Mouse (Mus musculus): Measurements from ENCODE around the gene Ccnjl.

Gene Ccnjl

DNA sequence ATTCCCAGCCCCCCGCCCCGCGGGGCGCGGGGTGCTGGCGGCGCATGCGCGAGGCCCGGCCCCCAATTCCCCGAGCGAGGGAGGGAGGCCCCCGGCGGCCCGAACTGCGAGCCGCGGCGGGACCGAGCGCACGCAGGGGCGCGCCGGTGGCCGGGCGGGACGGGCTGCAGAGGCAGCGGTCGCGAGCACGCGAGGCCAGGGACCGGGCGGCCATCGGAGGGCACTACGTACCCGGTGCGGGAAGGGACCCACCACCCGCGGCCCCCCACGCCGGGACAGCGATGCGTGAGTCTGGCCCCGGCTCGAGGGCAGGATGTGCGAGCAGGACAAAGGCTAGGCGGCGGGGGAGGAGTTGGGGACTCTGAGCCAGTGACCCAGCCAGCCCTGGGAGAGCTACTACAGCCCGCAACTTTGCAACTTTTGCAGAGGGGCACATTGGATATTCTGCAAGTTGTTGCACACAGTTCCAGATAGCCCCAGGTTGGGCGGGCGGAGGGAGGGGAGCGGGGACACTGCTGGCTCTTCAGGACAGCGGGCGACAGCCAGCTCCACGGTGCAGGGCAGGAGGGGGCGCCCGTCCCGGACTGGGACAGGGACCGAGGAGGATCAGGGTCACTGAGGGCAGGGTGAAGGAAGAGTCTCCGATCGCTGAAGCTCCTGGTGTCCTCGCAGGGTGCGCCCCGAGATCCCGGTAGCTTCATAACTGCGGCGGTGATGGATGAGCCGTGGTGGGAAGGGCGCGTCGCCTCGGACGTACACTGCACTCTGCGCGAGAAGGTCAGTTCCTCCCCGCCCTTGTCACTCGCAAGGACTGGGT is at the start of gene Ccnjl:
Gene Ccnjl, plus strand, starts transcription at position 102 of the 817 bp plus-strand sequence.
- peak; percentile 90 for DNase-seq (ENCODE audit: inconsistent ontology term)

DNA sequence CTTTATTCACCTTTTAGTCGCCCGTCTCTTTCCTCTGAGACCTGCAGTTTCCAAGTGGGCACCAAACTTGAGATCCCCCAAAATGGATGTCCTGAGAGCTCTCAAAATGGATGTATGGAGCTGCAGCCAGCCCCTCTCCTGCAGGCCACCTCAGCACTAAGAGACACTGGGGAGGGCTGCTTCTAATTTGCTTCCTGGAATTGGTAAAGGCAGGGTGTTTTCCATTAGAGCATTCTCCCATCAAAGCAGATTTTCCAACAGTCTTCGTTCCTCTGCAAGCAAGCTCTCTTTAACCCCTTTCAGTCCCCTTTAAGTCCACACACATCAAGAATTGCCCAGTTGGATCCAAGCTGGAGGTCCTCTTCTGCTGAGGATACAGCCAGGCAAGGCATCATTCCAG is 49.2 kb upstream of the Ccnjl start:
- DNase-seq (ENCODE audit: inconsistent ontology term), result no peak

DNA sequence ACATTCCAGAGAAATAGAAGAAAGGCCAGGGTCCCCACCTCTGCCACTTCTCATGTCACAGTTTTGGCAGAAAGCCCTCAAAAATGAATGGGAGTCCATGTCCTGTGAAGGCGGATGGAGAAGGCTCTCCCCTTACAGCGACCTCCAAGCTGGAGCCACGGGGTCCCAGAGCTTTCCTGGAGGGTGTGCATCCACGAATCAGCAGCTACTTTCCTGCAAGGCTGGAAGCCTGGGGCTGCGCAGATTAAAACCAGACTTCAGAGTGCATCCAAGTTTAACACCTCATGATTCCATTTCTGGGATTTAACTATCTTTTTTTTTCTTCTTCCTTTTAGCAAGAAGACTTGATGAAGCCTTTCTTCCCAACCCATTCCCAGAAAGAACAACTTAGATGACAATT is 48.0 kb upstream of the Ccnjl start:
- DNase-seq (ENCODE audit: inconsistent ontology term), result no peak

DNA sequence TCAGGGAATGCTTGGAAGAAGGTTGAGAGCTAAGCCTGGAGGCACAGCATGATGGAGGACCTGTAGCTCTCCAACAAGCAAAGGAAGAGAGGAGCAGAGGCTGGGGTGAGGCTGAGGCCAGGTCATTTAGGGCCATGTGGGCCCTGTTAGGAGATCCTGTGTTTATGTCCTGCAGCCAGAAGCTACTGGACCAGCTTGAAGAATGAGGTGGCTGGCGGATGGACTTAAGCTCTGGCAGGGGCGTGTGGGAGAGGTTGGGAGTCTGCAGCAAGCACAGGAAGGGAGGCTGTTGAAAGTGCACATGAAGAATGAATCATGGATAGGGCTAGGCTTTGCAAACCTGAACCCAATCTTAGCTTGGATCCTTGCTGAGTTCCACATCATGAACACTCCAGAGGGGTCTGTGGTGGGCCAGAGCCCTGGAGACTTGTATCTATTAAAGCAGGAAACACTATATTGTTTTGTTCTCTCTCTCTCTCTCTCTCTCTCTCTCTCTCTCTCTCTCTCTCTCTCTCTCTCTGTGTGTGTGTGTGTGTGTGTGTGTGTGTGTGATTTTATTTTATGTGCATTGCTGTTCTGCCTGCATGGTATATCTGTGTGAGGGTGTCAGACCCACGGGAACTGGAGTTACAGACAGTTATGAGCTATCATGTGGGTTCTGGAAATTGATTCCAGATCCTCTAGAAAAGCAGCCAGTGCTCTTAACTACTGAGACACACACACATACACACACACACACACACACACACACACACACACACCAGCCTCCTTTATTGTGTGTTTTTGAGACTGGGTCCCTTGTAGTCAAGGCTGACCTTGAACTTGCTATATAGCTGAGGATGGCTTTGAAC is 46.7 kb upstream of the Ccnjl start:
- DNase-seq (ENCODE audit: inconsistent ontology term), result no peak

DNA sequence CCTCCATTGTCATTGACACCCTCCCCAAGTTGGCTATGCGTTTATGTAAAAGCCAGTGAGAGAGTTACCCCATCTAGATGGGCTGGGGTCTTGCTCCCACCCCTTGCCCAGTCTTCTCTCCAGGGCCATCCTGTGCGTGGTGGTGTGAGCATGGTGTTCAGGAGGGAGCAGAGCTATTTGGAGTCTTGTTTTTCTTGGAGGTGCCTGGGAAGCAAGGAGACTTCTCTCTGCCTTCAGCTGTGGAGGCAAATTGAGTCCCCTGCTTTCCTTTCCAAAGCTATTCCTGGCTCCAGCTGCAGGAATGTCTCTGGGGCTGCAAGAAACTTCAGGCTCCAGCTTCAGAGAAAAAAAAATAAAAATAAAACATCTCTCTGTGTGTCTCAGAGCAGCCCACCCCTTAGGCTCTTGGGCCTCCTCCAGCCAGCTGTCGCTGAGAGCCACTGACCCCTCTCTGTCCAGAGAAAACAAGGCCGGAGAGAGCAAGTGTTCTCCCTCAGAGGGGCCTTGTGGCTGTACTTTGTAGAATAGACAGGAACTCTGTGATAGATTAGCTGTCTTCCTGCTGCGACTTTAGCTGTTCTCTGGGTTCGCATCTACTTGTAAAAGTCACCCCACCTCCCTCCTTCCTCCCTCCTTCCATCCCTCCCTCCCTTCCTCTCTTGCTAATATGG is 45.3 kb upstream of the Ccnjl start:
- DNase-seq (ENCODE audit: inconsistent ontology term), result no peak

DNA sequence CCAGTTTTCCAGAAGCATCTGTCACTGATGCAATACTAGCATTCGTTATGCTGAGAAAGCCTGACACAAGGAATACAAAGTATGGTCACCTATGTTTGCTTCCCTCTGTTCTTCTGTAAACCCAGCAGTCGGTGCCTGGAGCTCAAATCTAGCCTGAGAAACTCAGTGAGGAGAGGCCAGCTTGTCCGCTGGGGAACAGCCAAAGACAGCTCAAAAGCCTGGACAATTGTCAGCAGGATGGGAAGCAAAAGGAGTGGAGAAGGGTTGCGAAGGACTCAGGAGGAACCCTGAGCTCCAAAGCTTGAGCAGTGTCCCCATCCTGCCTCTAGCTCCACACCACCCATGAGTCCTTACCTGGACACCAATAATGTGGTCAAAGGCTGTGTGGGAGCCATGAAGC is 44.5 kb upstream of the Ccnjl start:
- DNase-seq (ENCODE audit: inconsistent ontology term), result no peak

DNA sequence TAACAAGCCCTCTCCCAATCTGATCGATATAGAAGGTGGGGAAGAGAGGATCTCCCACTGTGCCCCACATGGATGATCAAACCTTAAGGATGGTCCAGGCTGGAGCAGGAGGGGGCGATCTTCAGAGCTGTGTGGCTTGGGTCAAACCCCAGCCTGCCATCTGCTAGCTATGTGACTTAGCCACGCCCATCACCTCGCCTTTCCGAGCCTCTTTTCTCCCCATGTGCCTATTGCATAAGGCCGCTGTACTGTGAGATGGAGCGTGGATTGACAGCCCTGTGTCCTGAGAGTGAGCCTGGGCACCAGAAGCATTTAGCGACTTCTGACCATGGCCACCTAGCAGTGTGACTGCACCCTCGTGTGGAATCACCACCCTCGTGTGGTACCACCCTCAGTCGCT is 43.9 kb upstream of the Ccnjl start:
- DNase-seq (ENCODE audit: inconsistent ontology term), result no peak

DNA sequence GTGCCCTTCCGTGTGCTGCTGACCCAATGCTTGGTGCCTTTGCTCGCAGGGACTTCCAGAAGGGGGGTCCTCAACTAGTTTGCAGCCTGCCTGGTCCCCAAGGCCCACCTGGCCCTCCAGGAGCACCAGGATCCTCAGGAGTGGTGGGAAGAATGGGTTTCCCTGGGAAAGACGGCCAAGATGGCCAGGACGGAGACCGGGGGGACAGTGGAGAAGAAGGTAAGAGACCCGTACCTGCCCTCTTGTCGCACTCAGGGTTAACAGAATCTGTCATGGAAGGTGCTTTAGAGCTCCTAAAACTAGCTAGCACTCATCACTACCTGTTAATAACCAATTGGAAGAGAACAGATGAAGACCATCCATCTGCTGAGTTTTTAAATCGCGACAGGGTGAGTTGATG is 42.7 kb upstream of the Ccnjl start:
- no peak for DNase-seq (ENCODE audit: inconsistent ontology term)

DNA sequence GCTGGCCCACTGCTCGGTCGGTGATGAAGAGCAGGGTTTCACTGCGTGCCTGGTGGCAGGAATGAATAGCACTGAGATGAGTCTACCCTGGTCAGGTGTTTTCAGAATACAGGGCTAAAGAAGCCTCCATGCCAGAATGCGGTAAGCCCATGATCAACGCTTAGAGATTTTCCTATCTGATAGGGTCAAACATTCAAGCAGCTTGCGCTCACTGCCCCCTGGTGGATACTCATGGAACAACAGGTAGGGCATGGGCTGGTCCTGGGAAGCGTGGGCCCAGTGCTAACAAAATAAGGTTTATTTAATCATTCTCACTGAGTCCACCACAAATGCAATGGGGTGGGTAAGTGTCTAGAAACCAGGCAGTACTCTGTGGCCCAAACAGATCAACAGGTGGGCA is 35.9 kb upstream of the Ccnjl start:
- DNase-seq (ENCODE audit: inconsistent ontology term), result peak; percentile 49

DNA sequence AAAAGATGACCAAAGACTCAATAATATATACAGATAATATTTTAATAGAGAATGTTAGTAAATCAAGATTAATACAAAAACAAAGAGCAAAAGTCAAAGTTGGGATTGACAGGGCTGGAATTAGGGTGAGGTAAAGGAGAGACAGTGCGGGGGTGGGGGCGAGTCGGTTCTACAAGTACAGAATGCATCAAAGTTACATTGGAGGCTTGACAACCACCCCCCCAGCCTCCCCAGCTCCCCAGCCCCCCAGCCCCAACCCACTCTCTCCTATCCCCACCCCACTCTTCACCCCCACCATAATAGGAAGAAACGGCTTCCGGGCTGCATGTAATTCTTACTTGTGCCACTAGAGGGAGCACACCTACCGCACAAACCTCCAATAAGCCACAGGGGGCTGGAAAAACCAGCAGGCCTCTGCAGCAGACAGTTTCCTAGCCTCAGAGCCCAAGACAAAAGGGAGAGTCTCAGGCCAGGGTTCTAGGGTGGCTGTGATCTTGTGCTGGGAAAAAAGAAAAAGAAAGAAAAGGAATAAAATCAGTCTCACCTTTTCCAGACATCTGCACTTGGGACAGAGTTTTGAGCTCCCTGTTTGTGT is 34.7 kb upstream of the Ccnjl start:
- DNase-seq (ENCODE audit: inconsistent ontology term), result peak; percentile 62

DNA sequence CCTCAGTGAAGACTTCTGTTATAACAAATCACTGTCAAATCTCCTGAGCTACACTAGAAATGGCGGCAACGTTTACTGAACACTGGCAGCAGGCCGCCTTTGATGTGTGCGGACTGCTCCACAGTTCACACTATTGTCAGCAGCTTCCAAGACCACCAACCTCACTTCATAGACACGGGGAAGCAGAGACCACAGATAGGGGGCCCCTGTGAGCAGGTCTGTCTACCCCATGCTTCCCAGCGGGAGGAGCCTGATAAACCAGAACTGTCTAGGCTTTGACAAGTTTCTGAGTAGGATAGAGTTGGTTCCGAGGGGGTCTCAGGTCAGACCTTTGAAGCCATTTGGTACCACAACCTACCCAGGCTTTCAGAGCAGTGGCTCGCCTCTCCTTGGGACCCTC is 33.5 kb upstream of the Ccnjl start:
- no peak for DNase-seq (ENCODE audit: inconsistent ontology term)

DNA sequence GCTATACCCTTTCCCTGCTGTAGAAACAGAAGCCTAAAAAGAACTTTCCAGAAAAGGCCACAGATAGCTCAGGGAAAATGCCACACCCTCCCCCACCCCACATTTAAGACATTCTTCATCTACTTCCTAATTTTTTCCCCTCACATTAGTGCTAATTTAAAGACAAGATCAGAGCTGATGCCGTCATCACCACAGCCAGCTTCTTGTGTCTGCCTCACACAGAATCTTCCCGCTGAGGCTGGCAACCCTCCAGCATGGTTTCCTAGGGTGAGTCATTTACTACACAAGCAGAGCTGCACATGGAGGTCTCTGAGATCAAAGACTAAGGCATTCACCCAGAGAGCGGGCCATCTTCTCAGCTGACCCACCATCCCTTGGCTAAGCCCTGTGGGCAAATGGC is 33.1 kb upstream of the Ccnjl start:
- DNase-seq (ENCODE audit: inconsistent ontology term), result peak; percentile 95

DNA sequence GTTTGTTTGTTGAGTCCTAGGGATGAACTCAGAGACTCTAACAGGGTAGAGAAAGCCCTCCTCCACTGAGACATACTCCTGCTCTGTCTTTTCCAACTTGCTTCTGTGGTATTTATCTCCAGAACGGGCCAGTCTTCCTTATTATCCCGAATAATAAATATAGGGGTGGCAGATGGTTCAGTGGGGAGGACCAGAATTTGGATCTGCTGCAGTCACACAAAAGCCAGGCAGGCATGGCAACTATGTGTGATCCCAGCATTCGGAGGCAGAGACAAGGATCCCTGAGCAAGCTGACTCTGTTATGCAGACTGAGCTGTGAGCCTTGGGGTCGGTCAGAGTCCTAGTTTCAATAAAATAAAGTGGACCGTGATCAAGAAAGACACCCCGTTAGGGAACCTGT is 27.3 kb upstream of the Ccnjl start:
- DNase-seq (ENCODE audit: inconsistent ontology term), result no peak

DNA sequence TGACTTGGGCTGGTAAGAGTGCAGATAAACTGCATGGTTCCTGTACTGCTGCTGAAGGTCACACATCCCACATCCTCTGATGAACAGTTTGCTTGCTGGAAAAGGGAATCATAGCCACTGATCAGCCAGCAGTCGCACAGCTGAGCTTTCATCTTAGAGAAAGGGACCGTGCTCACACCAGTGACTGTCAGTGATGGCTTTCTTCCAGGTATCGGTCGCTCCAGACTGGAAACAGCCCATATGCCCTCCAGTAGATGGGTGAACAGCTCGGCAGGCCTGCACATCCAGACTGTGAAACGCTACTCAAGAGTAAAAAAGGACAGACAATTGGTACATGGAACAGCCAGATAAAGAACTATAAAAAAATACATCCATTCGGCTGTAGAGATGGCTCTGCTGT is 23.4 kb upstream of the Ccnjl start:
- DNase-seq (ENCODE audit: inconsistent ontology term), result no peak

DNA sequence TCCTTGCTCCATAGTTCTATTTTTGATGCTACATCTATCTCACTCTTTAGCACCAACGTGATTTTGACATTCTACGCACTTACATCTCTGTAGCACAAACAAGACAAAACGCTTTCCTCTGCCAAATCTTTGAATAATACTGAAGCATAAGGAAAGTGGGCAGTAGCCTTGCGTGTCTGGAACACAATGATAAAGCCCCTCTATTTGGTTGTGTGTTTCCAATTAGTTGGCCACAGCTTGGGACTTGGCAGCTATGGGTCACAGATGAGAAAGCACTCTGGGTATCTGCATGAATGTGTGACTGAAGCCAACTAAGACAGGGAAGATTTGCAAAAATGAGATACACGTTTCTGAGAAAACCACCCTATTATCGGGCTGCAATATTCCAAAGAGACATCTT is 20.6 kb upstream of the Ccnjl start:
- no peak for DNase-seq (ENCODE audit: inconsistent ontology term)

DNA sequence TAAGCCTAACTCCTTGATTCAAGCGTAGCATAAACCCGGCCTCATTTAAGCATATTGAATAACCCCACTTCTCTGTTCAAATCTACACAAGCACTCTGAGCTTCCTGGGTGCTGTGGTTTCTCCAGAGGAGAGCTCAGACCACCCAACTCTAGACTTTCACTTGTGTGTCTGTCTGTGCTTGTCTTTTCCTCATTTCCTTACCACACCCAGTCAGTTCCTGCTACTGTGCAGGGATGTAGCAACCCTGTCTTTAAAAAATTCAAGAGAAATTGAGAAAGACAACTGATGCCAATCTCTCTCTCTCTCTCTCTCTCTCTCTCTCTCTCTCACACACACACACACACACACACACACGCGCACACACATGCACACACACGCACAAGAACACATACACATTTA is 18.7 kb upstream of the Ccnjl start:
- no peak for DNase-seq (ENCODE audit: inconsistent ontology term)

DNA sequence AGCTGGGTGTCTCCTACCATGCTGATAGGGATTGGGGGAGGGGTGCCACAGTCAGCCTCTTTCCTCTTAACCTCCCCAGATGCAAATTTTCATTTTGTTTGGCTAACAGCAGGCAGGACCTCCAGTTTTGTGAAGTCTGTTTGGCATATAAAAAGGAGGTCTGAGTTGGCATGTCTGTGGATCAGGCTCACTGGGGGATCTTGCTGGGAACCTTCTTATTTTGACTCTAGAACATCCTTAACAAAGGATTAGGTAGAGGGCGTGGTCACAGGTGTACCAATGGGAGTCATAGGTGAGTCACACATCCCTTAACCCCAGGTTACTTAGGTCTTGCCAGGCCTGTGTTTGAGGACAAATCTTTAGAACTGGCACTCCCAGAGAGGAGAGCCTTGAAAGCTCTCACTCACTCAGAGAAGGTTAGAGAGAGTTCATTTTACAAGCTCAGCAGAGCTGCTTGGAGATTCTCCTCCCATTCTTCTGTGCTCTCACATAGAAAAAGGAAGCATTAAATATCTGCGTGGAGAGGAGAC is 15.9 kb upstream of the Ccnjl start:
- no peak for DNase-seq (ENCODE audit: inconsistent ontology term)

DNA sequence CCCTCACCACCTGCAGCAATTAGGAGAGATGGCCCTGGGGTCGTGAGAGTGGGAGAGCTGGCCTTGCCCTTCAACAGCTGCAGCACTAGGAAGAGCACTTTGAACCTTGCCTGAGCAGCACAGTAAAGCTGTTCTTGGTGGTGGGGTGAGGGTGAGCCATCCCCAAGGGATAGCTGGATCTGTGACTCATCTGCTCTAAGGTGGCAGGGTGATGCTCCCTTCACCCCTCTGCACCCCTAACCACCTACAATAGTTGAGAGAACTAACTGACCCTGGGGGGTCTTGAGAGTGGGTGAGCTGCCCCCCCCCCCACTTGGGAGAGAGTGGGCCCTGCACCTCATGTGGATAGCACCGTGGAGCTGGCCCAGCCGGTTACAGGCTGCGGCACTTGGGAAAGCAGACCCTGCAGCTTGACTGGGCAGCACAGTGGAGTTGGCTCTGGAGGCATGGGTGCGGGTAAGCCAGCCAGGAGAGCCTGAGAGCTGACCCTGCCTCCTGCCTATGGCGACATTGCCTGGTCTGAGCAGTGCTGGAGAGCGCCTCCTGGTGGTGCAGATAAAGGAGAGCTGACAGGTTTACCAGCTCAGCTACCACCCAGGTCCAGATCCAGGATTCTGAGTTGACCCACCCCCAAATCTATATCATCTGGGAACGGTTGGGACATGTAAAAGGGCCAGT is 12.1 kb upstream of the Ccnjl start:
- DNase-seq (ENCODE audit: inconsistent ontology term), result no peak

DNA sequence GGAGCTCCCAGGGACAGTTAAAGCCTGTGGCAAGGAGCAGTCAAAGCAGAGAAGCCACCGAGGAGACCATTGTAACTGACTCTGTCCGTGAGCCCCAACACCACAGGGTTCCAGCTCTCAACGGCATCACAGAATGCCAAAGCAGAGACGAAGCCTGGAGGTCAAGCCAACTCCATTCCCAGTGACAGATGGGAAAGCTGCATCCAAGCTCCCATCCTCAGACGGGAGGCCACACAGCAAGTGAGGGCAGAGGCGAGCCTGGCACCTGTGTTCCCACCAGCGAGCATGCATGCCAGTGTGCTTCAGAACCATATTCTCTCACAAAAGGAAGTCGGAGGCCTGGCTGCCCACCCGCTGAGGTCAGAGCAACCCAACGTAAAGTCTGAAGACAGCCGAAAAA is 10.9 kb upstream of the Ccnjl start:
- DNase-seq (ENCODE audit: inconsistent ontology term), result no peak

DNA sequence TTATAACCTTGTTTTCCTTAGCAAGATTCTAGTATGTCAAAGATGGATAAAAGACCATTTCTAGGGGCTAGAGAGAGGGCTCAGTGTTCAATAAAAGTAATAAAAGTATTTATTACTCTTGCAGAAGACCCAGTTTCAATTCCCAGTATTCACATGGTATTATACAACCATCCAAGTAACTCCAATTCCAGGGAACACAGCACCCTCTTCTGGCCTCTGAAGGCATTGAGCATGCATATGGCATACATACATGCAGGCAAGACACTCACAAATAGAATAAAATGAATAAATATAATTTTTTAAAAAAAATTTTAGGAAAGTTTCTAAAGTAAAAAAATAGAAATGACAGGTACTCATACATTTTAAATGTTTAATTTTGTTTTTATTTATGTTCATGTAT is 10.5 kb upstream of the Ccnjl start:
- no peak for DNase-seq (ENCODE audit: inconsistent ontology term)

DNA sequence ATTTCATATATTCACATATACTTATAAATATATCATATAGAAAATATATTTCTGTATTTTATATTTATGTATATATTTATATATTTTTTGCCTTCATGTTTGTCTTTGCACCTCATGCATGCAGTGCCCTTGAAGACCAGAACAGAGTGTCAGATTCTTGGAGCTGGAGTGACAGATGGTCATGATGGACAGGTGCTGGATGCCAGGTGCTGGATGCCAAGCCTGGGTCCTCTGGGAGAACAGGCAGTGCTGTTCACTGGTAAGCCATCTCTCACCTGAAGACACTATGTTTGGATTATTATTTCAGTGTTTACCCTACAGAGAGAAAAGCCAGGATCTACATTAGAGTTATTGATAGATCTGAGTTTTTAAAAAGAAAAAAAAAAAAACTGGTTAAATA is 9.8 kb upstream of the Ccnjl start:
- DNase-seq (ENCODE audit: inconsistent ontology term), result no peak
